Mouse (Mus musculus): ENCODE results near the gene Bola2. TPM values are rescaled to one million over a fixed set of nuclear protein-coding genes. Genes with fewer than 3 reads are reported as not detected.

The Bola2 gene
- total and polyA plus RNA-seq, 3 experiments: 29.1 to 63.7 (median 49.7) TPM

DNA sequence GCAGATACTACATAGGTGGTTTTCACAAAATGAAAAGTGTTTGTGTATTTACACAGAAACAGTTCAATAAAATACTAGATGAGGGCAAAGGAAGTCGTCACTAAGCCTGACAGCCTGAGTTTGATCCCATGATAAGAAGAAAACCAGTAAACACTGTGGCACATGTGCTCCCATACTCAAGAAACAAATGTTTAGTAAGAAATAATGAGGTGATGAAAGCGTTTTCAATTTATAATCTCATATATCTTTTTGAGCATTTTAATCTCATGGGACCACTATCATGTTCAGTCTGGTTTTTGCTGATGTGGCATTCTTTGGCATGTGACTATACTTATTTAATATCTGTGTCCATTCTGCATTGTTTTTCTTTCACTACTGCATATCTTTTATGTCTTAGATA, 41.2 kb upstream of the Bola2 start:
- Histone ChIP-seq H3K4me3 (no peak overlapping the region), H3K36me3 (ENCODE audit: control insufficient read depth, insufficient read depth, low read length) (no peaks in the 10 kb centered on the region; the same call in 1 of the 2 replicates), H3K9ac (ENCODE audit: low read depth, low read length) (no peak overlapping the region), H3K27me3 (ENCODE audit: control insufficient read depth, insufficient read depth, low read length) (no peaks in the 10 kb centered on the region), H3K27ac (no peak overlapping the region), H3K4me1 (ENCODE audit: control insufficient read depth, insufficient read depth, low read length) (peaks cover 2% of the 10 kb centered on the region), H3K79me2 (replicated peaks; ENCODE audit: control insufficient read depth, insufficient read depth, low read length) (no peaks in the 10 kb centered on the region)
- TF ChIP-seq CTCF (IDR thresholded peaks at IDR 0.05) (no peak), EP300 (IDR thresholded peaks at IDR 0.05; ENCODE audit: insufficient read depth, low read depth, low read length) (no peak), POLR2A (IDR thresholded peaks at IDR 0.05; ENCODE audit: insufficient read depth, low read depth, low read length) (no peak)
- 73% methylated on average over 2 of the region's 2 CpGs for WGBS
- intact Hi-C loops (cut with DNase I): loop anchor here (2.0 kb wide), 1 partner anchor 15 kb away; no protein-coding TSS in a partner anchor
- DNase-seq: no peak

DNA sequence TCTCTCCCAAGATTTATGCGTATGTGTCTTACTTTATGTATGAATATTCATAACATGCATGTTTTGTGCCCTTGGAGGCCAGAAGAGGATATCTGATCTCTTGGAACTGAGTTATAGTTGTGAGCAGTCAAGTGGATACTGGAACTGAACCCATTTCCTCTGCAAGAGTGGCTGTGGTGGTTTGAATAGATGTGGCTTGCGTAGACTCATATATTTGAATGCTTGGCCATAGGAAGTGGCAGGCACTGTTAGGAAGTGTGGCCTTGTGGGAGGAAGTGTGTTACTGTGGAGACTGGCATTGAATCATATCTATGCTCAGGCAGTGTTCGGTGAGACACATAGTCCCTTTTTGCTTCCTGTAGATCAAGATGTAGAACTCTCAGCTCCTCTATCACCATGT, 39.5 kb upstream of the Bola2 start:
- Histone ChIP-seq H3K27me3 (ENCODE audit: control insufficient read depth, insufficient read depth, low read length) (no peaks in the 10 kb centered on the region), H3K4me1 (ENCODE audit: control insufficient read depth, insufficient read depth, low read length) (no peaks in the 10 kb centered on the region), H3K79me2 (replicated peaks; ENCODE audit: control insufficient read depth, insufficient read depth, low read length) (no peaks in the 10 kb centered on the region), H3K4me3 (no peak overlapping the region), H3K9ac (ENCODE audit: low read depth, low read length) (no peak overlapping the region), H3K36me3 (ENCODE audit: control insufficient read depth, insufficient read depth, low read length) (no peaks in the 10 kb centered on the region; the same call in 1 of the 2 replicates), H3K27ac (no peak overlapping the region; the same call in 1 of the 2 replicates)
- 64% methylated on average over 3 of the region's 3 CpGs for WGBS
- TF ChIP-seq POLR2A (IDR thresholded peaks at IDR 0.05; ENCODE audit: insufficient read depth, low read depth, low read length) (no peak), EP300 (IDR thresholded peaks at IDR 0.05; ENCODE audit: insufficient read depth, low read depth, low read length) (no peak), CTCF (IDR thresholded peaks at IDR 0.05) (no peak)
- intact Hi-C loops (cut with DNase I): no loop called here
- DNase-seq: no peak

DNA sequence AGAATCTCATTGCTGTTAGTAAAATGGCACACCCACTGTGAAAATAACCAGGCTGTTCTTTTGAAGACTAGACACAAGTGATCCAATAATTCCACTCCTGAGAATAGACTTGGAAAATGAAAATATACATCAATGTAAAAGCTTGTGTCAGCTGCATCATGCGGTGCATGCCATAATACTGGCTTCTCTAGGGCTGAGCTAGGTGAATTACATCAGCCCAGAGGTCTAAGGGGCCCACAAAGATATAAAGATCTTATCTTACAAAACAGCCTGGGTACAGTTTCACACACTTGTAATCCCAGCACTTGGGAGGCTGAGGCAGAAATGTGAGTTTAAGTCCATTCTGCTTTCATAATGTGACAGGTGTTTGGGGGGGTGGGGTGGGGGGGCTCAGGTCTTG, 37.7 kb upstream of the Bola2 start:
- 83% methylated on average over 1 of the region's 1 CpGs for WGBS
- TF ChIP-seq EP300 (IDR thresholded peaks at IDR 0.05; ENCODE audit: insufficient read depth, low read depth, low read length): no peak
- no peak for TF ChIP-seq POLR2A (IDR thresholded peaks at IDR 0.05; ENCODE audit: insufficient read depth, low read depth, low read length)
- no peak for TF ChIP-seq CTCF (IDR thresholded peaks at IDR 0.05)
- intact Hi-C loops (cut with DNase I): no loop called here
- no peak overlapping the region for H3K9ac ChIP-seq (ENCODE audit: low read depth, low read length)
- H3K4me3 ChIP-seq: no peak overlapping the region
- H3K79me2 ChIP-seq (replicated peaks; ENCODE audit: control insufficient read depth, insufficient read depth, low read length): no peaks in the 10 kb centered on the region
- no peak for DNase-seq
- H3K36me3 ChIP-seq (ENCODE audit: control insufficient read depth, insufficient read depth, low read length): no peaks in the 10 kb centered on the region
- H3K27ac ChIP-seq: no peak overlapping the region
- H3K27me3 ChIP-seq (ENCODE audit: control insufficient read depth, insufficient read depth, low read length): no peaks in the 10 kb centered on the region
- no peaks in the 10 kb centered on the region for H3K4me1 ChIP-seq (ENCODE audit: control insufficient read depth, insufficient read depth, low read length)

DNA sequence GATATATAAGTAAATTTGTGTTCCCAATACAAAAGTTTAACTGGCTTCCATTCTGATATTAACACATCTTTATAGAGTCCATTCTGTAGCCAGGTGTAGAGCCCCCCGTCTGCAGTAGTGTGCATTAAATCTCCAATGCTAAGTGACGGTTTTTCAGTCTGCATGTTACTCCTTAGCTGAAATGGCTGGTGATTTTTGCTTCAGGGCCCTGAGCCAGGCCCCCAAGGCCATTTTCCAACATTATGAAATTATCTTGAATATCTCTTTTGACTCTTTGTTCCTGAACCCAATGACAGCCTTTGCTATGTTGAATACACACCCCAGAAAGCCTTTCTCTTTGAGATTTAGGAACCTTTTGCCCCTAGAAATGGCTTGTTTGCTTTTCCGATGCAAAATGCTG, 35.4 kb upstream of the Bola2 start:
- Histone ChIP-seq H3K27me3 (ENCODE audit: control insufficient read depth, insufficient read depth, low read length) (no peaks in the 10 kb centered on the region), H3K4me3 (no peak overlapping the region), H3K4me1 (ENCODE audit: control insufficient read depth, insufficient read depth, low read length) (peaks cover 5% of the 10 kb centered on the region), H3K79me2 (replicated peaks; ENCODE audit: control insufficient read depth, insufficient read depth, low read length) (no peaks in the 10 kb centered on the region), H3K27ac (no peak overlapping the region), H3K9ac (ENCODE audit: low read depth, low read length) (no peak overlapping the region), H3K36me3 (ENCODE audit: control insufficient read depth, insufficient read depth, low read length) (no peaks in the 10 kb centered on the region)
- no peak for DNase-seq
- TF ChIP-seq POLR2A (IDR thresholded peaks at IDR 0.05; ENCODE audit: insufficient read depth, low read depth, low read length) (no peak), EP300 (IDR thresholded peaks at IDR 0.05; ENCODE audit: insufficient read depth, low read depth, low read length) (no peak), CTCF (IDR thresholded peaks at IDR 0.05) (no peak)
- 93% methylated on average over 3 of the region's 3 CpGs for WGBS
- intact Hi-C loops (cut with DNase I): no loop called here

DNA sequence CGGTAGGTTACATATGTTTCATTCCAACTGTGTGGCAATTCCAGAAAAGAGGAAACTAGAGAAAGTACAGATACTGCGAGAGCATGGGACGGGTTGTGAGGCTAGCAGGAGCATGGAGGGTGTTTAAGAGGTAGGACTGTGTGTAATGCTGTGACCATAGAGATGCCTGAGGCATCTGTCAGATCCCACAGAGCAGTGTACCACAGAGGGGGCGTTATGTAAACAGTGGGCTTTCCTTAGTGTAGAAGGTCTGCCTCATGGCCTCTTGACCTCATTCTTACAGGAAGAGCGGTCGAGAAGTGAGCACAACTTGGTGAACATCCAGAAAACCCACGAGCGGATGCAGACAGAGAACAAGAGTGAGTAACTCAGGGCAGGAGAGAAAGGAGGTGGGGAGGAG, 31.6 kb upstream of the Bola2 start:
- Histone ChIP-seq H3K9ac (ENCODE audit: low read depth, low read length) (no peak overlapping the region), H3K27ac (peak overlapping the region; percentile 38), H3K4me3 (no peak overlapping the region), H3K27me3 (ENCODE audit: control insufficient read depth, insufficient read depth, low read length) (no peaks in the 10 kb centered on the region), H3K4me1 (ENCODE audit: control insufficient read depth, insufficient read depth, low read length) (peaks cover 12% of the 10 kb centered on the region), H3K36me3 (ENCODE audit: control insufficient read depth, insufficient read depth, low read length) (no peaks in the 10 kb centered on the region; the same call in 1 of the 2 replicates), H3K79me2 (replicated peaks; ENCODE audit: control insufficient read depth, insufficient read depth, low read length) (no peaks in the 10 kb centered on the region)
- intact Hi-C loops (cut with DNase I): no loop called here
- no peak for DNase-seq
- no peak for TF ChIP-seq EP300 (IDR thresholded peaks at IDR 0.05; ENCODE audit: insufficient read depth, low read depth, low read length)
- TF ChIP-seq POLR2A (IDR thresholded peaks at IDR 0.05; ENCODE audit: insufficient read depth, low read depth, low read length): no peak
- no peak for TF ChIP-seq CTCF (IDR thresholded peaks at IDR 0.05)
- WGBS: 50% methylated on average over 8 of the region's 8 CpGs

DNA sequence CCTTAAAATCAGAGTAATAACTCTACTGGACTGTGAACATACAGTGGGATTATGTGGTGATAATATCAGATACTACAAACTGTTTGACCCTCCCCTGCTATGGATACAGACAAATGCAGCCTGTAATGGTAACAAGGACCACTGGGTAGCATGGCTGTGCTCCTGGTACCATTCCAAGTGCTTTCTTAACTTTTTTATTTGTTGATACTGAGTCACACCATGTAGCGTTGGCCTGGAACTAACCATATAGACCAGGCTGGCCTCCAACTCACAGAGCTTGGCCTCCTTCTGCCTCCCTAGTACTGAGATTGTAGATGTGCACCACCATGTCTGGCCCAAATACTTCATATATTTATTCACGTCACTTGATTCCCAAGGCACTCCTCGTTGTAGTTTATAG, 29.9 kb upstream of the Bola2 start:
- 92% methylated on average over 3 of the region's 3 CpGs for WGBS
- TF ChIP-seq POLR2A (IDR thresholded peaks at IDR 0.05; ENCODE audit: insufficient read depth, low read depth, low read length): no peak
- TF ChIP-seq EP300 (IDR thresholded peaks at IDR 0.05; ENCODE audit: insufficient read depth, low read depth, low read length): no peak
- peak; percentile 67 for TF ChIP-seq CTCF (IDR thresholded peaks at IDR 0.05)
- intact Hi-C loops (cut with DNase I): loop anchor here (1.0 kb wide), 1 partner anchor 28 kb away; no protein-coding TSS in a partner anchor
- DNase-seq: peak in 1 of 2 experiments; percentile 36
- Histone ChIP-seq H3K27ac (no peak overlapping the region), H3K9ac (ENCODE audit: low read depth, low read length) (no peak overlapping the region), H3K79me2 (replicated peaks; ENCODE audit: control insufficient read depth, insufficient read depth, low read length) (no peaks in the 10 kb centered on the region), H3K27me3 (ENCODE audit: control insufficient read depth, insufficient read depth, low read length) (no peaks in the 10 kb centered on the region), H3K4me1 (ENCODE audit: control insufficient read depth, insufficient read depth, low read length) (peaks cover 14% of the 10 kb centered on the region), H3K36me3 (ENCODE audit: control insufficient read depth, insufficient read depth, low read length) (peaks cover 2% of the 10 kb centered on the region; the same call in 1 of the 2 replicates), H3K4me3 (no peak overlapping the region)
